Mouse (Mus musculus): ENCODE measurements around the gene Micu1. TPM values are rescaled to one million over a fixed set of nuclear protein-coding genes. Genes with fewer than 3 reads are reported as not detected.

Micu1 gene
- polyA plus RNA-seq (2012), result 9.3 and 9.4 TPM in 2 replicates

DNA sequence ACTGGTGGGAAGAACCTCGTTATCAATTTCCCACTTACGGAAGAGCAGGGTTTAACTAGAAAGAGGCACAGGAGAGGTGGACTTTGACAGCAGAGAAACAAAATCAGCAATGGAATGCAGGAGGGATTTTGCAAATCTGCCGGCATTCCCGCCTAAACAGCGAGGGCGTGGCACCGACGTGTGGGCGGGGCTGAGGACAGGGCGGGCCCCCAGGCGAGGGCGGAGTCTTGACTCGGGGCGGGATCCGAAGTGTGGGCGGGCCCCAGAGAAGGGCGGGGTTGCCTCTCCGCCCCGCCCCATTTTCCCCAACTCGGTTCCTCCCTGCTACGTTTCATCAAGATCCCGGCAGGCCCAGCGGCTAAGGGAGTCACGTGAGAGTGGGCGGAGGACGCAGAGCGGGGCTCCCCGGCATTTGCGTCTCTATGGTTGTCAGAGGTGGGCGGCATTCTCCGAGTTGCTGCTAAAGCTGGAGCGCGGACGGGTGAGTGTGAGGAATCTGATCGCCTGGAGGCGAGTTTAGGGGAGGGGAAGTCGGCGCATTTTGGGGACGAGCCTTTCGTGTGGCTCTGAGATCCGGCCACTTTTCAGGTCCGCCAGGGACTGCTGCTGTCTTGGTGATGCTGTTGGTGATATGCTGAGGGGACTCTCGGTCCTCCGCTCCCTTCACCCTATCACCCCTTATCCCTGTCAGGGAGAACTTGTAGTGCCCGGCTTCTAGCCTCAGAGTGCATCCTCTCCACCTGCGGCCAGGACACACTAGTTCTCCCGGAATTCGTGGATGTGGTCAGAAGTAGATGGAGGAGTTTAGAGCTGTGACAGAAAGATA lies at the start of gene Micu1:
Micu1 (plus strand) TSS at position 271 of the 826 bp plus-strand sequence.
- TF ChIP-seq GATA1 (IDR thresholded peaks at IDR 0.05; ENCODE audit: low read length), result no peak

DNA sequence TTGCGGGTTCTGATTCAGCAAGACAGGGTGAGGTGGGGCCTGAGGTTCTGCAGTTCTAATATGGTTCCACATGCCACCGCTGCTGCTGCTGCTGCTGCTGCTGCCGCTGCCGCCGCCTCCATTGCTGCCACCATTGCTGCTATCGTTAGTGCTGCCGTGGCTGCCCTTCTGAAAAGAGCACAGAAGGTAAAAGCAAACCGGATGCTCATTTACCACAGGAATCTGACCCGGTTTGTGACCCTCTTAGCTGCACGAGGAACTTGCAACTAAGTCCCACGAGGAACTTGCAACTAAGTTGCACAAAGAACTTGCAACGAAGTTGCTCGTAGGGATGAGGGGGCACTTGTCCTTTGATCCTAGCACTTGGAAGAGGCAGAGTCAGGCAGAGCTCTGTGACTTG lies 45.5 kb upstream of the Micu1 start:
- no peak for TF ChIP-seq GATA1 (IDR thresholded peaks at IDR 0.05; ENCODE audit: low read length)

GRCm38 (mm10) chr10:59664765-59665164 lies 37.5 kb upstream of the Micu1 start:
- TF ChIP-seq GATA1 (IDR thresholded peaks at IDR 0.05; ENCODE audit: low read length), result no peak

DNA sequence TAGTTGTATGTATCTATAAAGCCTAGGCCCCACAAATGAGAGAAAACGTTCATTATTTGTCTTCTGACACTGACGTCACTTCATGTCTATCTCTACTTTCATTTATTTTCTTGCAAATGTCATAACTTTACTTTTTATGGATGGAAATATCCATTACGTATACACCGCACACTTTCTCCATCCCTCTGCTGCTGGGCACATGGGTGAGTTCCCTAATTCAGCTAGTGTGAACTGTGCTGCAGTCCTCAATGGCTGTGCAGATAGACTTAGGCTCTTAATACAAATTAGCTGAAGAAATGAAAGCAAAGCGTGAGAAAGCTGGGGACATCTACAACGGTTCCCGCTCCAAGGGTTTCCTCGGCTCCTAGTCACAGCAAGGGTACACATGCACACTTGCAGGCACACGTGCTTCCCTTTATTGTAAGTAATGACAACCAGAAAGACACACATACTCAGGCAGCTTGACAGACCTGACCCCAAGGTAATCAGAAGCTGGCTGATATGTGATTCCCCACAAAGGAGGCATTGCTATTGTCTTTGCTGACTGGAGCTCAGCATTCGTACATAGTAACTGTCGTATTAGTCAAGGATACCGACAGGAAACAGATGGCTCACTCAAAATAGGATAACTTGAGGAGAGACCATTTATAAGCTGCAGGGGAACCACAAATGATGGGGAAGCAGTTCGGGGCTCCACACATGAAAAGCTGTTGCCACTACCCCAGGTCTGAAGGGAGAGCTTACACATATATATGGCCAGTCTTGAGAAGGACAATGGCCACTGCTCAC lies 36.6 kb upstream of the Micu1 start:
- no peak for TF ChIP-seq GATA1 (IDR thresholded peaks at IDR 0.05; ENCODE audit: low read length)

GRCm38 (mm10) chr10:59667377-59667776 lies 34.9 kb upstream of the Micu1 start:
- no peak for TF ChIP-seq GATA1 (IDR thresholded peaks at IDR 0.05; ENCODE audit: low read length)

DNA sequence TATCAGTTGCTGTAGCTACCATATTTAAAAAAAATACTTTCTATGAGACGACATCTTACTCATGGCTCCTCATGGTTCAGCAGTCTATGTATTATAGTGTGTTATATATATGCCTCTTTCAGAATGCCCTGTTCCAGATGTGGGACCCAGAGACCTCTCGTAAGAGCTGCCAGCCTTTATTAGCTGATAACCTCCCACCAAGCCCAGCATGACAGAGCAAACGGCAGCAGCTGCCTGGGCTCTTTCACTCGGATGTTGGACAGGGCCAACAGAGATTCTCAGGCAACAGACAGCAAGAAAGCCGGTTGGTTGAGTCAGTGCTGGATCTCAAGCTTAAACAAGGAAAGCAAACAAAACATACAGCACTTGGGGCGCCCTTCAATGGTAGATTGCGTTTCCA lies 33.8 kb upstream of the Micu1 start:
- no peak for TF ChIP-seq GATA1 (IDR thresholded peaks at IDR 0.05; ENCODE audit: low read length)

DNA sequence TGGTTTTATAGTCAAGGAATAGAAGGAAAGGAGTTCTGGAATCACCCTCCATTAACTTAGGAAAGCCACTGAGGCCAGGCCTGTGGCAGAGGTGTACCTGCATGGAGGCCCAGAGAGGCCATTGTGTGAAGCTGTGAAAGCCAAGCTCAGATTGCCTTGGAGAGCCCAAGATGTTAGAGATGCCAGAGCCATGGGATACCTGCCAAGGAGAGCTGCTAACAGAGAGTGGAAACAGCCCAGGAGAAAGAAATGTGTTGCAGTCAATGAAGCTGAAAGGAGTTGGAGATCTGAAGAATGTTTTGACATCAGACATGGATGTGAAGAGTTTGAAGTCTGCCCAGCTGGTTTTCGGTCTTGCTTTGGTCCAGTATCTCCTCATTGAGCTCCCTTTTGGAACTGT lies 24.4 kb upstream of the Micu1 start:
- TF ChIP-seq GATA1 (IDR thresholded peaks at IDR 0.05; ENCODE audit: low read length), result no peak

GRCm38 (mm10) chr10:59679189-59679588 lies 23.1 kb upstream of the Micu1 start:
- TF ChIP-seq GATA1 (IDR thresholded peaks at IDR 0.05; ENCODE audit: low read length), result no peak

DNA sequence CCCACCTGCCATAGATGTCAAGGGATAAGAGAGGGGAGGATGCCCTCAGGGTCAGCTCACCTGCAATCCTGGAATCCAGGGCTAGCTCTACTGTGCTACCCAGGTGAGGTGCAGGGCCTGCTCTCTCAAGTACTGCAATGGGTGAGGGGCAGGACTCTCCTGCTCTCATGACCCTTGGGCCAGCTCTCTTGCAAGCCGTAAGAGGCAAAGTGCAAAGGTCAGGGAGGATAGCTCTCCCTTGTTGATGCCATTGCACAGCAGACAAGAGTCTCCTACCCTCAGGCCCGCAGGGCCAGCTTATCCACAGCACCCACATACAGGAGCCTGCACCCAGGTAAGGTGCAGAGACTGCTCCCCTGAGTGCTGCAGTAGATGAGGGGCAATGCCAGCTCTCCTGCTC lies 15.2 kb upstream of the Micu1 start:
- no peak for TF ChIP-seq GATA1 (IDR thresholded peaks at IDR 0.05; ENCODE audit: low read length)

GRCm38 (mm10) chr10:59689836-59690235 lies 12.4 kb upstream of the Micu1 start:
- no peak for TF ChIP-seq GATA1 (IDR thresholded peaks at IDR 0.05; ENCODE audit: low read length)

- TF ChIP-seq GATA1 (IDR thresholded peaks at IDR 0.05; ENCODE audit: low read length), result no peak
Measured at GRCm38 (mm10) chr10:59692441-59692840, 9.8 kb upstream of the Micu1 start.

DNA sequence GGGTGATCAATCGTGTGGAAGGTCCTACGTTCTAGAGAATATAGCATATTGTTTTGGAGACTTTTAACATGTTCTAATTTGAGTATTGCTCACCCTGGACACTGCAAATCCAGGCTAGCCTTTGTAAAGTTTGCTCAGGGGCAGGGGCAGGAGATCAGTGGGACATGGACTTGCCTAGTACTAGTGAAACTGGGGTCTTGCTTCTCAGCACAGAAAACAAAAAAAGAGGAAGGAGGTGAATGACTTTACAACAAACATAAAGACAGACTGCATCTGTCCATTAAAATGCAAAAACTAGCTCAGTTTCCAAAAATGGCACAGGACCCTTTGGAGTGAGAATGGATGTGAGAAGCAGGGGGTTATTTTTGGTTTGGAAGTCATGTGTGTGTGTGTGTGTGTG lies 8.2 kb upstream of the Micu1 start:
- no peak for TF ChIP-seq GATA1 (IDR thresholded peaks at IDR 0.05; ENCODE audit: low read length)

DNA sequence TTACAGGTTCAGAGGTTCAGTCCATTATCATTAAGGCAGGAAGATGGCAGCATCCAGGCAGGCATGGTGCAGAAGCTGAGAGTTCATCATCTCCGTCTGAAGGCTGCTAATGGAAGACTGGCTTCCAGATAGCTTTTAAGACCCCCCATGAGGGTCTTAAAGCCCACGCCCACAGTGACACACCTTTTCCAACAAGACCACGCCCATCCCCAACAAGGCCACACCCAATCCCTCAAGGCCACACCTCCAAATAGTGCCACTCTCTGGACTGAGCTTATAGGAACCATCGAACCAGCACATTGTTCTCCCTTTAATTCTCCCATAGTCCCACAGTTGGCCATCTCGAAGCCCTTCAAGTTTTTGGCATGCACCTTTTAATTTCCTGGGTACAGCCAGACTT lies 2.8 kb upstream of the Micu1 start:
- TF ChIP-seq GATA1 (IDR thresholded peaks at IDR 0.05; ENCODE audit: low read length), result no peak

DNA sequence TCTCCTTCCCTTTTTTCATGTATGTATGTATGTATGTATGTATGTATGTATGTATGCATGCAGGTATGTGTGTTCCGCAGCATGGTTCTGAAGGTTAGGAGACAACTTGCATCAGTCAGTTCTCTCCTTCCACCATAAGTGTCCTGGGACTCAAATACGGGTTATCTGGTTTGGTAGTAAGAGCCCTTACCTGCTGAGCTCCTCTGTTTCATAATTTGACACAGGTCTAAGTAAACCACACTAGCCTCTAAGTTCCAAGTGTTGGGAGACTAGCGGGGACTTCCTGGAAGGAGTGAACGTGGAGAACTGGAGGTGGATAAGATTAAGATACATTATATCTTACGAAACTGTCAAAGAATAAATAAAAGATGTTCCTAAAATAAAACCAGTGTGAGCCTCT lies 472 bp upstream of the Micu1 start:
- no peak for TF ChIP-seq GATA1 (IDR thresholded peaks at IDR 0.05; ENCODE audit: low read length)

- TF ChIP-seq GATA1 (IDR thresholded peaks at IDR 0.05; ENCODE audit: low read length), result no peak
Measured at GRCm38 (mm10) chr10:59703060-59703760, 933 bp downstream of the Micu1 start.

GRCm38 (mm10) chr10:59706991-59707546 lies 4.8 kb downstream of the Micu1 start:
- TF ChIP-seq GATA1 (IDR thresholded peaks at IDR 0.05; ENCODE audit: low read length), result no peak

All from G1E-ER4 (cell line).